ENCODE assay signal across 19 mouse cellular contexts in the genomic region with DNA sequence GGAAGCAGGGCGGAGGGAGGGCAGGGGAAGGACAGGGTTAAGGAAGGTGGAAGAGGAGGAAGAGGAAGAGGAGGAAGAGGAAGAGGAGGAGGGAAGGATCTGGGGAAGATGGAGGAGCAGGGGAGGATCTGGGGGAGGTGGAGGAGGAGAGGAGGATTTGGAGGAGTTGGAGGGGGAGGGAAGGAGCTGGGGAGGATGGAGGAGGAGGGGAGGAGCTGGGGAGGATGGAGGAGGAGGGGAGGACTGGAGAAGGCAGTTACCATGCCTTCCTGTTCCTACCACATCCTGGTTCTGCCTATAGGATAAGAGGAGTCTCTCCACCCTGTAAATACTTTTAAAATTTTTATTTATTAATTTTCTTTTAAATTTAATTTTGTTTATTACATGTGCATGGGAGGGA.
"Had no signal": no experiment of that assay in that cellular context is flagged by ENCODE, and none has a peak within 500 bp of the region (broad histone marks: within the 10 kb centered on the region; RNA-seq: fewer than 3 reads in every experiment).

No protein-coding gene starts in this region.

- H3K27me3 ChIP-seq: neural tube, embryonic 13.5 days had no signal

- DNase-seq: lung, adult 18-20 months; lung, postnatal 10 days; lung, postnatal 4 days; retina, postnatal 1 day; right cerebral cortex, adult 18-20 months; right cerebral cortex, postnatal 25 days; right cerebral cortex, postnatal 4 days; spleen, adult 18-20 months; thymus, adult 18-20 months; thymus, postnatal 25 days; thymus, postnatal 4 days had no signal

- H3K36me3 ChIP-seq: midbrain, embryonic 10.5 days; midbrain, embryonic 13.5 days; neural tube, embryonic 13.5 days; neural tube, embryonic 15.5 days had no signal

- H3K9me3 ChIP-seq: midbrain, embryonic 10.5 days; midbrain, embryonic 13.5 days; neural tube, embryonic 13.5 days; neural tube, embryonic 15.5 days had no signal

- H3K9ac ChIP-seq: liver, embryonic 14.5 days; lung, embryonic 14.5 days; midbrain, embryonic 13.5 days; neural tube, embryonic 13.5 days; neural tube, embryonic 15.5 days had no signal

- H3K4me2 ChIP-seq: lung, embryonic 14.5 days; midbrain, embryonic 13.5 days; neural tube, embryonic 13.5 days; neural tube, embryonic 15.5 days had no signal

- H3K4me3 ChIP-seq: midbrain, embryonic 10.5 days; midbrain, embryonic 13.5 days; myocyte; neural tube, embryonic 13.5 days; neural tube, embryonic 15.5 days had no signal

- ATAC-seq: midbrain, embryonic 13.5 days; midbrain, embryonic 16.5 days had no signal

- H3K27ac ChIP-seq: liver, embryonic 14.5 days; midbrain, embryonic 10.5 days; midbrain, embryonic 13.5 days; neural tube, embryonic 13.5 days; neural tube, embryonic 15.5 days had no signal

- H3K4me1 ChIP-seq: midbrain, embryonic 13.5 days had no signal
